Mouse (Mus musculus): Measurements from ENCODE around the gene Slc25a5. TPM values are rescaled to one million over a fixed set of nuclear protein-coding genes. Genes with fewer than 3 reads are reported as not detected.
A peak's percentile ranks its signal among the peaks of the same experiment; 100 is the strongest.

Gene Slc25a5
- polyA plus RNA-seq, 1 experiment from 2014 or later, result 1,122 TPM

- TF ChIP-seq EP300 (optimal IDR thresholded peaks at IDR 0.05), result no peak
- TF ChIP-seq CTCF (IDR thresholded peaks at IDR 0.05; ENCODE audit: low read depth), result no peak
Observed at GRCm38 (mm10) chrX:36823932-36824711, 28.7 kb downstream of the Slc25a5 start.

GRCm38 (mm10) chrX:36825032-36825431 is 29.6 kb downstream of the Slc25a5 start:
- Histone ChIP-seq H3K4me3 (ENCODE audit: low read depth, low read length) (no peak overlapping the region), H3K4me1 (replicated peaks; ENCODE audit: control insufficient read depth, insufficient read depth) (no peaks in the 10 kb centered on the region), H3K27me3 (ENCODE audit: control insufficient read depth, insufficient read depth, low read length) (no peaks in the 10 kb centered on the region), H3K36me3 (ENCODE audit: control insufficient read depth, insufficient read depth, low read length) (no peaks in the 10 kb centered on the region), H3K27ac (replicated peaks) (peak overlapping the region; percentile 18; the same call in 1 of the 2 replicates), H3K4me2 (replicated peaks; ENCODE audit: low read depth) (no peak overlapping the region), H3K9ac (ENCODE audit: low read length) (no peak overlapping the region), H3K9me3 (ENCODE audit: control insufficient read depth, low read length) (no peaks in the 10 kb centered on the region)
- peak; percentile 70 for DNase-seq (ENCODE audit: low spot score)
- 30% methylated on average over 2 of the region's 2 CpGs for WGBS
- no peak for TF ChIP-seq EP300 (optimal IDR thresholded peaks at IDR 0.05)
- TF ChIP-seq CTCF (IDR thresholded peaks at IDR 0.05; ENCODE audit: low read depth), result no peak
- peak; percentile 80 for ATAC-seq (ENCODE audit: low FRiP score, low TSS enrichment)

More at GRCm38 (mm10) chrX:36823932-36824711, 28.7 kb downstream of the Slc25a5 start:
- Histone ChIP-seq H3K27me3 (ENCODE audit: control insufficient read depth, insufficient read depth, low read length) (no peaks in the 10 kb centered on the region), H3K27ac (replicated peaks) (peak overlapping the region; percentile 30; the same call in 1 of the 2 replicates), H3K4me3 (ENCODE audit: low read depth, low read length) (no peak overlapping the region), H3K36me3 (ENCODE audit: control insufficient read depth, insufficient read depth, low read length) (no peaks in the 10 kb centered on the region), H3K9me3 (ENCODE audit: control insufficient read depth, low read length) (no peaks in the 10 kb centered on the region), H3K9ac (ENCODE audit: low read length) (no peak overlapping the region), H3K4me2 (replicated peaks; ENCODE audit: low read depth) (no peak overlapping the region), H3K4me1 (replicated peaks; ENCODE audit: control insufficient read depth, insufficient read depth) (no peaks in the 10 kb centered on the region)
- DNase-seq (ENCODE audit: low spot score), result no peak
- ATAC-seq (ENCODE audit: low FRiP score, low TSS enrichment), result peak; percentile 88
- WGBS, result 71% methylated on average over 10 of the region's 10 CpGs

- 79% methylated on average over 4 of the region's 5 CpGs for WGBS
- Histone ChIP-seq H3K36me3 (ENCODE audit: control insufficient read depth, insufficient read depth, low read length) (no peaks in the 10 kb centered on the region), H3K4me1 (replicated peaks; ENCODE audit: control insufficient read depth, insufficient read depth) (no peaks in the 10 kb centered on the region), H3K27ac (replicated peaks) (no peak overlapping the region), H3K4me2 (replicated peaks; ENCODE audit: low read depth) (no peak overlapping the region), H3K9me3 (ENCODE audit: control insufficient read depth, low read length) (no peaks in the 10 kb centered on the region), H3K9ac (ENCODE audit: low read length) (no peak overlapping the region), H3K27me3 (ENCODE audit: control insufficient read depth, insufficient read depth, low read length) (no peaks in the 10 kb centered on the region), H3K4me3 (ENCODE audit: low read depth, low read length) (no peak overlapping the region)
- TF ChIP-seq CTCF (IDR thresholded peaks at IDR 0.05; ENCODE audit: low read depth), result no peak
- ATAC-seq (ENCODE audit: low FRiP score, low TSS enrichment), result no peak
- DNase-seq (ENCODE audit: low spot score), result no peak
Observed at GRCm38 (mm10) chrX:36826873-36827272, 31.4 kb downstream of the Slc25a5 start.

- DNase-seq (ENCODE audit: low spot score), result peak; percentile 68
- no peaks in the 10 kb centered on the region for H3K9me3 ChIP-seq (ENCODE audit: control insufficient read depth, low read length)
- H3K36me3 ChIP-seq (ENCODE audit: control insufficient read depth, insufficient read depth, low read length), result no peaks in the 10 kb centered on the region
- H3K4me3 ChIP-seq (ENCODE audit: low read depth, low read length), result no peak overlapping the region
- no peaks in the 10 kb centered on the region for H3K4me1 ChIP-seq (replicated peaks; ENCODE audit: control insufficient read depth, insufficient read depth)
- no peak overlapping the region for H3K27ac ChIP-seq (replicated peaks)
- H3K9ac ChIP-seq (ENCODE audit: low read length), result no peak overlapping the region
- no peak overlapping the region for H3K4me2 ChIP-seq (replicated peaks; ENCODE audit: low read depth)
- TF ChIP-seq CTCF (IDR thresholded peaks at IDR 0.05; ENCODE audit: low read depth) (peak; percentile 65), EP300 (optimal IDR thresholded peaks at IDR 0.05) (no peak)
- 35% methylated on average over 5 of the region's 5 CpGs for WGBS
- ATAC-seq (ENCODE audit: low FRiP score, low TSS enrichment), result peak; percentile 62; the same call in 1 of the 2 replicates
- no peaks in the 10 kb centered on the region for H3K27me3 ChIP-seq (ENCODE audit: control insufficient read depth, insufficient read depth, low read length)
Observed at GRCm38 (mm10) chrX:36830271-36830670, 34.8 kb downstream of the Slc25a5 start.

- Histone ChIP-seq H3K4me3 (ENCODE audit: low read depth, low read length) (no peak overlapping the region), H3K27ac (replicated peaks) (no peak overlapping the region), H3K9ac (ENCODE audit: low read length) (no peak overlapping the region), H3K4me1 (replicated peaks; ENCODE audit: control insufficient read depth, insufficient read depth) (no peaks in the 10 kb centered on the region), H3K36me3 (ENCODE audit: control insufficient read depth, insufficient read depth, low read length) (no peaks in the 10 kb centered on the region), H3K4me2 (replicated peaks; ENCODE audit: low read depth) (no peak overlapping the region), H3K27me3 (ENCODE audit: control insufficient read depth, insufficient read depth, low read length) (no peaks in the 10 kb centered on the region), H3K9me3 (ENCODE audit: control insufficient read depth, low read length) (no peaks in the 10 kb centered on the region)
- DNase-seq (ENCODE audit: low spot score) (no peak), ATAC-seq (ENCODE audit: low FRiP score, low TSS enrichment) (no peak; the same call in 1 of the 2 replicates)
- TF ChIP-seq CTCF (IDR thresholded peaks at IDR 0.05; ENCODE audit: low read depth), result no peak
- no peak for TF ChIP-seq EP300 (optimal IDR thresholded peaks at IDR 0.05)
- WGBS, result 52% methylated on average over 4 of the region's 4 CpGs
Observed at GRCm38 (mm10) chrX:36831632-36832031, 36.2 kb downstream of the Slc25a5 start.

Measured in stomach, postnatal 0 days (tissue).